Mouse (Mus musculus) bone marrow, adult 2 months (tissue): ENCODE measurements around the gene Methig1.
A peak's percentile ranks its signal among the peaks of the same experiment; 100 is the strongest.

Source experiments
- CTCF ChIP-seq: fragments of 200-500 bp; IDR thresholded peaks from 2 replicates; pipeline ENCODE4 v1.5.1; 2011; ENCODE audit warnings: low read length, control low read depth; ENCODE audit not compliant: control insufficient read depth, insufficient read depth
- POLR2A ChIP-seq: fragments of 200-500 bp; IDR thresholded peaks from 2 replicates; pipeline ENCODE4 v1.6.1; 2011; ENCODE audit warnings: low read depth, mild to moderate bottlenecking, control low read depth, low read length, borderline replicate concordance; ENCODE audit not compliant: control insufficient read depth

GRCm38 (mm10) chr15:100304019-100304991 is 48.6 kb upstream of the Methig1 start, which contains the start of gene Mettl7a1:
- TF ChIP-seq CTCF, result no peak
- peak; percentile 58; the same call in 1 of the 2 replicates for TF ChIP-seq POLR2A
